Mouse (Mus musculus): ENCODE data around the gene Slc32a1.

The Slc32a1 gene

DNA sequence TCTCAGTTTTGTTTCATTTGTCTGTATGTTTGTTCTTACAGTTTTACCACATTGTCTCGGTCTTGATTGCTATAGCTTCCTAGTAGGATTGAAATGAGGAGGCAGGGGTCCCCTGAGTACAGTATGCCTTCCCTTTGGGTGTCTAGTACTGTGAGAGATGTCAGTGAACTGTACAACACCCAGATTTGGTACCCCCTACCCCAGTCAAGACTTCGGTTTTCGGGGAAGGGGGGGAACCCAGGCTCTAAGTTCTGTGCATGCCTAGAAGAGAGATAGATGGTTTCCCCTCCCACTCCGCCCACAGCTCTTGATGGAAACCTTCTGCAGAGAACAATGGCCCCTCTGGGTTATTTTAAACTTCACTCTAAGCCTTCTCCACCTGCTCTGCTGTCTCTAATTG, 54.5 kb downstream of the Slc32a1 start, which contains the start of gene Ppp1r16b:
Gene Ppp1r16b, plus strand, starts transcription at position 301 of the 400 bp plus-strand sequence.
- peak; percentile 13 for DNase-seq (ENCODE audit: low read depth)

All from naive thymus-derived CD4-positive, alpha-beta T cell, adult 2 months (primary cell).